Mouse (Mus musculus): ENCODE measurements at regions not wholly inside any gene's neighbourhood (a gene's known extent, or its start where the extent isn't known, plus 50 kb on each side); places are given as distances from the start of the nearest gene placed in this dataset.
"Not testable (repeated sequence)": the region's sequence is repeated elsewhere in the genome, so short reads cannot be mapped to it uniquely, and the experiment has no call there.

DNA sequence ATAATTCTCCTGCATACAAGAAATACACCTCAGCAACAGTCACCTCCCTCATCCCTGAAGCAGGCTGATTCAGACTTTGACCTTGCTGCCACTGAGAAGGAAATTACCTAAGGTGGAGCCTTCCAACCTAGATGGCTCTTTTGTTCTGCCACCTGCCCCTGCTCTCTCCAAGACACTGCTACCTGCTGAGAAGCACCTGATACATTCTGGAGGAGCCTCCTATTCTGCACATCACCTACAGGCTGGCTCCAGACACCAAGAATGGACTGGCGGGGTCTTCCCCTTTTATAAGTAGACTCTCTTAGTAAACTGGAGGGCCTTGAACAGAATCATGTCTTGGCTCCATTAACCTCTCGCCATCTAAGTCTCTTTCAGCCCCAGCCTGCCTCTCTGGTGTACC lies 1149.5 kb upstream of the 2610301B20Rik start:
- not testable (repeated sequence) for H3K36me3 ChIP-seq (ENCODE audit: control insufficient read depth); H3K27me3 ChIP-seq (ENCODE audit: control insufficient read depth); H3K4me1 ChIP-seq (ENCODE audit: control insufficient read depth); H3K9me3 ChIP-seq (ENCODE audit: control insufficient read depth, low read length); H3K4me3 ChIP-seq (replicated peaks)

DNA sequence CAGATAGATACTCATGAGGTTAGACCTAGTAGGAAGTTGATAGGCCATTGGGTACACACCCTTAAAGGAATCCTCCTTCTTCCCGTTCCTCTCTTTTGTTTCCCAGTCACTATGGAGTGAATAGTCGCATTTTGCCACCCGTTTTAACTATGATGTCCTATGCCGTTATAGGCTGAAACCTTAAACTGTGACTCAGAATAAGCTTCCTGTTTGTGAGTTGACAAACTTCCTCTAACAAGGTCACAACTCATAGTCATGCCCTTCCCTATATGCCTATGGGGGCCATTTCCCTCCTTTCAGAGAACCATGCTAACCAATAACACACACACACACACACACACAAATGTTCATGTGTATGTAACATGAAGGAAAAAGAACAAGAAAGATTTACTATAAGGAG lies 1136.6 kb upstream of the 2610301B20Rik start:
- H3K9me3 ChIP-seq (ENCODE audit: control insufficient read depth, low read length) = no peaks in the 10 kb centered on the region
- no peaks in the 10 kb centered on the region for H3K36me3 ChIP-seq (ENCODE audit: control insufficient read depth)
- H3K4me3 ChIP-seq (replicated peaks) = no peak overlapping the region
- no peaks in the 10 kb centered on the region for H3K4me1 ChIP-seq (ENCODE audit: control insufficient read depth)
- TF ChIP-seq GATA1 (IDR thresholded peaks at IDR 0.05; ENCODE audit: low read length) = no peak
- TF ChIP-seq TAL1 (IDR thresholded peaks at IDR 0.05; ENCODE audit: low read length) = no peak
- H3K27me3 ChIP-seq (ENCODE audit: control insufficient read depth) = no peaks in the 10 kb centered on the region

DNA sequence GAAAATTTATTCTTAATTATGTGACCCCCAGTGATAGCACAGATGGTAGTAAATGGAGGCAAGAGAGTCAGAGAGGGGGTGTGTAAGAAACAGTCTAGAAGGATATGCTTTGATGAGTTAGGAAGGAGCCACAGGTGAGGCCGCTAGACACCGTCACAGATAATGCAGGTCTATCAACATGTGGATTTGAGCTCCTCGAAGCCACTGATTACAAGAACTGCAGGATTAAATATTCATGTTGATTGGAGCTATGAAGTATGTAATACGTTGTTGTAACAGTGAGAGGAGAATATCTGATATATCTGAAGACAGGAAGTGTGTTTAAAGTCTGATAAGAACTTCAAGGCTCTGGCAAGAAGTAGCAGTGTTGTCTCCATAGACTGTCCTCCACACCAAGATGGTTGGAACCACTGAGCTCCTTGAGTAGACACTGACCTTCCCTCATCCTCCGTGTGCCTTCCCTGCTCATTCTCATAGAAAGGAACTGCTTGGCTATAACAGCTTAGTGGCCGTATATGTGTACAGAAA lies 1126.8 kb upstream of the 2610301B20Rik start:
- Histone ChIP-seq H3K9me3 (ENCODE audit: control insufficient read depth, low read length) (no peaks in the 10 kb centered on the region), H3K4me1 (ENCODE audit: control insufficient read depth) (peaks cover 27% of the 10 kb centered on the region), H3K36me3 (ENCODE audit: control insufficient read depth) (no peaks in the 10 kb centered on the region), H3K4me3 (replicated peaks) (no peak overlapping the region), H3K27me3 (ENCODE audit: control insufficient read depth) (no peaks in the 10 kb centered on the region)
- TF ChIP-seq TAL1 (IDR thresholded peaks at IDR 0.05; ENCODE audit: low read length) (no peak), GATA1 (IDR thresholded peaks at IDR 0.05; ENCODE audit: low read length) (no peak)

DNA sequence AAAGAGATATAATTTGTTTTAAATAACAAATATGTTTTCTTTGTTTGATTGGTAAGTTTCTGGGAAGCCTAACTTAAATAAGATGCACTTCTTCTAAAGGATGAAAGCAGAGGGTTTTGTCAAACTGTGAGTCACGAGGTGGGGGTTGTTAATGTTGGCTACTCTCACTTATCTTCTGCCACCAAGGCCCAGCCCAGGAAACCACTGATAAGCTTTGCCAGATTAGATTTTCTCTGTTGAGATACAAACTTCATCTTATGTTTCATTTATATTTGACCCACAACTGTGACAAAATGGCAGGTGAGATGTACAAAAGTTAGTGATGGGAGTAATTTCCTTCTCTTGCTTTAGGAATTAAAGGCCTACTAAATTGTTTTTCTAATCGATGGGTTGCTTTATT lies 1126.2 kb upstream of the 2610301B20Rik start:
- H3K4me1 ChIP-seq (ENCODE audit: control insufficient read depth) = peaks cover 27% of the 10 kb centered on the region

DNA sequence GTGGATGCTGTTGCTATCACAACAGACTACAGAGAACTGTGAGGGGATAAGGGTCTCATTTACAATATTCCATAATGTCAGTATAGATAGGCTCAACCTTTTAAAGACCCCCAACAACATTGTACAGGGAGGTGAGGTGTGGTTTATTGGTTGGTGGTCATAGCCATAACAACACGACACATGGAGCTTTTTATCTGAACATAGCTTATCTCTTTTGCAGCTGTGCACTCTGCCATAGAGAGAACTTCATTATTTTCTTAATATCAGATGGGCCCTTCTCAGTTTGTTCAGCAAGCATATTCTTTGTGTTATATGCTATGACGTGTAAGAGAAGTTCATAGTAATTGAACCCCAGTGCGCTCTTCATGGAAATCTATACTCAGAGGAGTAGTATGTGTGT lies 1124.4 kb upstream of the 2610301B20Rik start:
- H3K27me3 ChIP-seq (ENCODE audit: control insufficient read depth) = no peaks in the 10 kb centered on the region
- TF ChIP-seq TAL1 (IDR thresholded peaks at IDR 0.05; ENCODE audit: low read length) (no peak), GATA1 (IDR thresholded peaks at IDR 0.05; ENCODE audit: low read length) (no peak)
- no peaks in the 10 kb centered on the region for H3K9me3 ChIP-seq (ENCODE audit: control insufficient read depth, low read length)
- H3K4me1 ChIP-seq (ENCODE audit: control insufficient read depth) = peaks cover 24% of the 10 kb centered on the region
- no peak overlapping the region for H3K4me3 ChIP-seq (replicated peaks)
- no peaks in the 10 kb centered on the region for H3K36me3 ChIP-seq (ENCODE audit: control insufficient read depth)

More for the DNA sequence above, 1126.2 kb upstream of the 2610301B20Rik start:
- Histone ChIP-seq H3K4me3 (replicated peaks) (no peak overlapping the region), H3K36me3 (ENCODE audit: control insufficient read depth) (no peaks in the 10 kb centered on the region), H3K9me3 (ENCODE audit: control insufficient read depth, low read length) (no peaks in the 10 kb centered on the region), H3K27me3 (ENCODE audit: control insufficient read depth) (no peaks in the 10 kb centered on the region)
- TF ChIP-seq TAL1 (IDR thresholded peaks at IDR 0.05; ENCODE audit: low read length) = no peak
- no peak for TF ChIP-seq GATA1 (IDR thresholded peaks at IDR 0.05; ENCODE audit: low read length)

DNA sequence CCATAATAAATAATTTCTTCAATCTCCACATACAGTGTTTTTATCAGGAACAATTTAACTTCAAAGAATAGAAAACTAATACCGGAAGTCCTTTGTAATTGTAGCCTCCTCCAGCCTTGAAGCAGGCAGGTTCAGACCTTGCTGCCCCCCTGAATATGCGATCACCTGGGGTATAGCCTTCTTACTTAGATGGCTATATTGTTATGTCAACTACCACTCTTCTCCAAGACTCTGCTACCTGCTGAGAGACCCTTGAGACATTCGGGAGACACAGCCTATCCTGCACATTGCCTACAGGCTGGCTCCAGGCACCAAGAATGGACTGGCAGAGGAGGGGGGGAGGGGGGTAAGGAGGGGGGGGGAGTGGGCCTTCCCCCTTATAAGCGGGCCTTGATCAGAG lies 1123.9 kb upstream of the 2610301B20Rik start:
- TF ChIP-seq TAL1 (IDR thresholded peaks at IDR 0.05; ENCODE audit: low read length) = no peak
- no peak for TF ChIP-seq GATA1 (IDR thresholded peaks at IDR 0.05; ENCODE audit: low read length)
- H3K9me3 ChIP-seq (ENCODE audit: control insufficient read depth, low read length) = no peaks in the 10 kb centered on the region
- H3K27me3 ChIP-seq (ENCODE audit: control insufficient read depth) = no peaks in the 10 kb centered on the region
- no peaks in the 10 kb centered on the region for H3K36me3 ChIP-seq (ENCODE audit: control insufficient read depth)
- H3K4me1 ChIP-seq (ENCODE audit: control insufficient read depth) = peaks cover 24% of the 10 kb centered on the region
- no peak overlapping the region for H3K4me3 ChIP-seq (replicated peaks)

DNA sequence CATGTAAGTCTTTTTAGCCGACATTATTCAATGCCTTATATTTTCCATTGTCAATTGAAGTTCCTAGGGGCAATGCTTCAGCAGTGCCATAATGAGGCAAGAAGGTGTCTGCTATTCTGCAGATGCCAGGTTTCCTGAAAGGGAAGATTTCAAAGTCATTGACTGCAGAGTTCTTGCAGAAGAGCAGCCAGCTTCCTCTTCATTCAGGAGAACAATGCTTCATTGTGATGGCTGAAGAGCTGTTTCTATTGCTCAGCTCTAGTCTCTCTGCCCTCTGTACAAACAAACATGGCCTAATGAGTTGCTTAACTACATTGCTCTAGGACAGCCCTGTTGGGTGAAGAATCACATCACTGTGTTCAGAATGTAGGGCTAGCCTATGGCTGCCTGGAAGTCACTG lies 1111.0 kb upstream of the 2610301B20Rik start:
- no peaks in the 10 kb centered on the region for H3K9me3 ChIP-seq (ENCODE audit: control insufficient read depth, low read length)
- no peaks in the 10 kb centered on the region for H3K4me1 ChIP-seq (ENCODE audit: control insufficient read depth)
- H3K27me3 ChIP-seq (ENCODE audit: control insufficient read depth) = no peaks in the 10 kb centered on the region
- H3K36me3 ChIP-seq (ENCODE audit: control insufficient read depth) = no peaks in the 10 kb centered on the region
- no peak for TF ChIP-seq TAL1 (IDR thresholded peaks at IDR 0.05; ENCODE audit: low read length)
- TF ChIP-seq GATA1 (IDR thresholded peaks at IDR 0.05; ENCODE audit: low read length) = no peak
- no peak overlapping the region for H3K4me3 ChIP-seq (replicated peaks)

DNA sequence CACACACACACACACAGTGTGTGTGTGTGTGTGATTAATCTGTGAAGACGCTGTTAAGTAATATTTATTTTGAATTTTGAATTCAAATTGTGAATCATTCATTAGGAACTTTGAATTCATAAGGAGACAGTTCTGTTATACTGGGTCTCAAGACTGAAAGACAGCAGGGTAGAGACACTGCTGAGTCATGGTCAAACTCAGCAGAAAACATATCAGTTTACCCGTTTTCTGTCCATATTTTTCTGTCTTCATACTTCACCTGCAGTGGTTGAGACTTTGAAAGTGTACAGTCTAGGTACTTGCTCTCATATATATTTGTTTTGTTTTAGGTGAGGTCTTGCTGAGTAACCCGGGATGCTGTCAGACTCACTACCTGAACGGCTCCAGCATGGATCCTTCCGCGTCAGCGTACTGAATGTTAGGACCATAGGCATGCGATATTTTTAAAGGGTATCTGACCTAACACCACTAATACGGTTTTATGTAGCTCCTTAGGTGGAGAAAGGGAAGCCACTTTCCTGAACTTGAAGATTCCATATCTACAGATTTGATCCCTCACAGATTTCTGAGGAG lies 1104.6 kb upstream of the 2610301B20Rik start:
- H3K4me3 ChIP-seq (replicated peaks) = peak overlapping the region; percentile 74

DNA sequence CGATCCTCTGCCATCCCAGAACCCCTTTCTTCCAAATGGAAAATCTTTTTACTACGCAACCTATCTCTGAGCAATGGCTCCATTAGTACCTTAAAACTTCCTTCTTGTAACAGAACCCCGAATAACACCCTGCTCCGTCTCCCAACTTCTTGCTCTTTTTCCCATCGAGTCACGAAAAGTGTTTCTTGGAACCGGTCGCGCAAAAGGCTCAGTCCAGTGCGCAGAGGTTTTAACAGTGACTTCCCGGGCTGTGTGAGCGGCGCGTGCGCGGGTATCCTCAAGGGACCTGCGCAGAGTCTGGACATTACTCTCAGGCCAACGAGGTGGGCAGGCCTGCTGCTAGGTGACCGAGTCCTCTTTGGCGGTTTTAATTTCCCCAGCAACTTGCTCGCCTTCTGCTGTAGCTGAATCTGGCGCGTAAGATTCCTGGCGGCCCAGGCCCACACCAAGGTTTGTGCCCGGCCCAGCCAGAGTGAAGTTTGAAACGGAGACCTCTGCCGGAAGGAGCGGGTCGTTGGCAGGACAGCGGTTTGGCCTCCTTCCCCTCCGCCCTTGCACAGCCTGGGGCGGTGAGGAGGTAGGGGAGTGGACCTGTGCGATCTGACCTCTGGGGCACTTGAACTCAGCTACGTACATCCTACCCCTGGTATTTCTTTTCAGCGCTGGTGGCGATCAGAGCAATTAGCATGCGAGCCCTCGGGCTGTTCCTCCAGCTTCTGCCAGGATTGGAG lies 1103.8 kb upstream of the 2610301B20Rik start:
- no peaks in the 10 kb centered on the region for H3K36me3 ChIP-seq (ENCODE audit: control insufficient read depth)

More for the DNA sequence above, 1104.6 kb upstream of the 2610301B20Rik start:
- Histone ChIP-seq H3K9me3 (ENCODE audit: control insufficient read depth, low read length) (no peaks in the 10 kb centered on the region), H3K4me1 (ENCODE audit: control insufficient read depth) (peaks cover 18% of the 10 kb centered on the region), H3K36me3 (ENCODE audit: control insufficient read depth) (no peaks in the 10 kb centered on the region), H3K27me3 (ENCODE audit: control insufficient read depth) (no peaks in the 10 kb centered on the region)
- TF ChIP-seq GATA1 (IDR thresholded peaks at IDR 0.05; ENCODE audit: low read length) = no peak
- TF ChIP-seq TAL1 (IDR thresholded peaks at IDR 0.05; ENCODE audit: low read length) = no peak

More for the DNA sequence above, 1103.8 kb upstream of the 2610301B20Rik start:
- Histone ChIP-seq H3K4me1 (ENCODE audit: control insufficient read depth) (peaks cover 18% of the 10 kb centered on the region), H3K4me3 (replicated peaks) (peak overlapping the region; percentile 74), H3K27me3 (ENCODE audit: control insufficient read depth) (no peaks in the 10 kb centered on the region), H3K9me3 (ENCODE audit: control insufficient read depth, low read length) (no peaks in the 10 kb centered on the region)
- TF ChIP-seq GATA1 (IDR thresholded peaks at IDR 0.05; ENCODE audit: low read length) = no peak
- no peak for TF ChIP-seq TAL1 (IDR thresholded peaks at IDR 0.05; ENCODE audit: low read length)
